Mouse (Mus musculus): ENCODE measurements around the gene Slc6a5.
"Not testable (repeated sequence)": the region's sequence is repeated elsewhere in the genome, so short reads cannot be mapped to it uniquely, and the experiment has no call there.

Gene Slc6a5

DNA sequence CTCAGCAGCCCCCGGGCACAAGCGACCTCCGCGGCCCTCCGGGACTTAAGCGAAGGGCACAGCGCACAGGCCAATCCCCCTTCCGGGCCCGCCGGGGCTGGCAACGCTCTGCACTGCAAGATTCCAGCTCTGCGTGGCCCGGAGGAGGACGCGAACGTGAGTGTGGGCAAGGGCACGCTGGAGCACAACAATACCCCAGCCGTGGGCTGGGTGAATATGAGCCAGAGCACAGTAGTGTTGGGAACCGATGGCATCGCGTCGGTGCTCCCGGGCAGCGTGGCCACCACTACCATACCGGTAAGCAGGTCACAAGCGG, 2.0 kb downstream of the Slc6a5 start:
- DNase-seq (ENCODE audit: low read depth in 2 of 2, low spot score in 2 of 2): no peak

DNA sequence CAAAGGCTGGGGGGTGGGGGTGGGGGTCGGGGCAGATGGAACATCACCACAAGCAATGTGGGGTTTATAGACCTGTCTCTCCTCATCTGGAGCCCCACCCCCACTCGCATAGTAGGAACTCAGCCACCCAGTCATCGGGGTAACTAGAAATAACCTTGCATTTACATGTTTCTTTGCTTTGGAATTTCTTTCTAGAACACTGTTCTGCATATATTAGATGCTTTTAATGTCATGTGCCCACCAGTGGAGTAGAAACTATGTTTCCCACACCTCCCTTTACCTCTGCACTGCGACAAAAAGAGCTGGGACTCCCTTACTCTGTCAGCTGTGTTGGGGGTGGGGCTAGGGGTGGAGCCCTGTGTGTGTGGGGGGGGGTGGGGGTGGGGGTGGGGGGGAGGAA, 3.2 kb downstream of the Slc6a5 start:
- no peak for DNase-seq (ENCODE audit: low read depth in 2 of 2, low spot score in 2 of 2)

DNA sequence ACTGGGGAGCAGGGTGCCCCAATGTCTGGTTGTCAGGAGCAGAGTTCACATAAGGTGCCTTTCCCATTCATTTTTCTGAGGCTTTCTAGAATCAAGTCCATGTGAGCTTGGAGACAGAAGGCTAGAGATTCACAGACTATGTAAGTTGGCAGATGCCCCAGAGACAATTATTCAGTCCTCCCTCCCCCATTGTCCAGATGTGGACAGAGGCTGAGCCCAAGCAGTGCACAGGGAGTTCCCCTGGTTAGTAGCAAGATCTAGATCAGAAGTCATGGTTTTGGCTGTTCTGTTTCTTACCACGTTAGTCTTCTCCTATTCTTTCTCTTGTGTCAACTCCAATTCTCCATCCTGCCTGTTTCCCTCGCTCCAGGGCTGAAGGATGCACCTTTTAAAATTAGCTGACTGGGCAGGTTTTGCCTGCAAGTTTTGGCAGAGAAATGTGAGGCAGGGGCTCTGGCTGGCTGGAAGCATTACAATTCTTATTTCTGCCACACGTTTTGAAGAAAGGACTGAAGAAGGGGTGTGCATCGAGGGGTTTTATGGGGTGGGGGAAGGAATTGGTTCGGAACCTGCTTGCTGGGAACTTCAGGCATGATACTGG, 3.9 kb downstream of the Slc6a5 start:
- DNase-seq (ENCODE audit: low read depth in 2 of 2, low spot score in 2 of 2): no peak

DNA sequence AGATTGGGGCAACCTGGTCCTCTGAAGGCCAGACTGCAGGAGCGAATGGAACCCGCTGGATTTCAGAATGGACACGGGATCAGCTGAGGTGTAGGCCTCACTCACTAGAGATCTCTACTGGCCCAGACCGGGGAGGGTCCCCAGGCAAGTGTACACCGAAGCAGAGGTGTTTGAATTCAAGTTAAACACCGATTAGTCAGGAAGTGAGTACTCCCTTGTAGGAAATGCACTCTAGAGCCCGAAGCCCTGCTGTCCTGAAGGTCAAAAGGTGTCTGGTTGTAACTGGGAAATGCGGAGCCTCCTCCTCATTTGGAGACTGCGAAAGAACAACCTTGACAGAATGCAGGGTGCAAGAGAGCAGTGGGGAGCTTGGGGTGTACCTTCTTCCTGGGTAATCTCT, 5.0 kb downstream of the Slc6a5 start:
- DNase-seq (ENCODE audit: low read depth in 2 of 2, low spot score in 2 of 2): no peak

DNA sequence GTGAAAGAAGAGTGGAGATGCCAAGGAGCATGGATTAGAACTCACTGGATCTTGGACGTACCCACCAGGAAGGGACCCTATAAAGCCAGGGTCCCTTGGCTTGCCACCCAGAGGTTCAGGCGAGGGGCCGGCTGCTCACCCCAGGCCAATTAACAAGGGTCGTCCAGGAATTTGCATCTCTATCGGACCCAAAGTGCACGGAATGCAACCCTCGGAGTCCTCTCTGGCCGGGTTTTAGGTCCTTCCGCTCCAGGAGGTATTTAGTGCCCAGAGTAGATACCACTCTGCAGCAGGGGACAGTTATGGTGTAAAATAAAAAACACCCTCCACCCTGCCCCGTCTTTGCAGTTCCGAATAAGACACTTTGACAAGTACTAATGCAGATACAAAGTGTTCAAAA, 5.5 kb downstream of the Slc6a5 start:
- no peak for DNase-seq (ENCODE audit: low read depth in 2 of 2, low spot score in 2 of 2)

DNA sequence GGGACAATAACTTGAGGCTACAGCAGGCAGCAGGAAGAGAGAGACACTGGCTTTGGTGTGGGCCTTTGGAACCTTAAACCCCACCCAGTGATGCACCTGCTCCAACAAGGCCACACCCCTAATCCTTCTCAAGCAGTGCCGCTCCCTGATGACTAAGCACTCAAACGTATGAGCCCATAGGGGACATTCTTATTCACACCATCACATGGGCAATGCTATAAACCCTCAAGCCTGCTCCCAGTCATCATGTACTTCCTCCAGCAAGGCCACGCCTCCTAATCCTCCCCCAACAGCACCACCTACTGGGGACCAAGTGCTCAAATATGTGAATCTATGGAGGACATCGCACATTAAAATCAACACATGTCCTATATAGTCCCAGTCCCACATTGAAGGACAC, 9.5 kb downstream of the Slc6a5 start:
- no peak for DNase-seq (ENCODE audit: low read depth in 2 of 2, low spot score in 2 of 2)

DNA sequence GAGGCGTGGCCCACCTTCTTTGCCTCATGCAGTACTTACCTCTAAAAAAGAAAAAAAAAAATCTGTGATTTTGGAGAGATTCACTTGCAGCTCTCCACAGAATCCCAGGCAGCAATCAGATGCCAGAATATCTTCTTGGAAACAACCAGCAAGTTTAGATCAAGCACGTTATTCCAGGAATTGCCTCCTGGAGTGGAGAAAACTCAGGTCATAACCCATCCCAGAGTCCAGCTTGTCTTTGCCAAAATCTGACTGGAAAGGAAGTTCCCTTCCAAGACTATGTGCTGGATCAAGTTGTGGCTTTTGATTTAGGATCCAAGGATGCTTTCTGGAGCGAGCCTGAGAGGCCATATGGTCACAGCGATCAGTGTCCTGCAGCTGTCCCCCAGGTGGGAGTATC, 10.8 kb downstream of the Slc6a5 start:
- DNase-seq (ENCODE audit: low read depth in 2 of 2, low spot score in 2 of 2): no peak

DNA sequence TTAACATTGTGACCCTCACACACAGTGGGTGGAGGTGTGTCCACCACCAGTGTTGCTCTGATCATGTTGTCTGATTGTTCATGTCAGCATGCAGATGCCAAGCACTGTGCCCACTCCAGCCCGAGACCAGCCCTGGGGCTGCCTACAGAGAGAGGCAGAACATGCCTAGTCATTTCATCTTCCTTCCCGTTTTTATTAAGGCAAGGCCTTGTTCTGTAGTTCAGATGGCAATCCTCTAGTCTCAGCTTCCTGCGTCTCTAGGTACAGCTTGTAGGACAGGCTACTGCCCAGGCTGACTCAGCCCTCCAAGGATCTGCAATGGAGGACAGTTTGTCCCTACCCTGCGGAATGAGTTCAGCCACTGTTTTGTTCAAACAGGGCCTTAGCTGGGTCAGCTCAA, 13.0 kb downstream of the Slc6a5 start:
- no peak for DNase-seq (ENCODE audit: low read depth in 2 of 2, low spot score in 2 of 2)

DNA sequence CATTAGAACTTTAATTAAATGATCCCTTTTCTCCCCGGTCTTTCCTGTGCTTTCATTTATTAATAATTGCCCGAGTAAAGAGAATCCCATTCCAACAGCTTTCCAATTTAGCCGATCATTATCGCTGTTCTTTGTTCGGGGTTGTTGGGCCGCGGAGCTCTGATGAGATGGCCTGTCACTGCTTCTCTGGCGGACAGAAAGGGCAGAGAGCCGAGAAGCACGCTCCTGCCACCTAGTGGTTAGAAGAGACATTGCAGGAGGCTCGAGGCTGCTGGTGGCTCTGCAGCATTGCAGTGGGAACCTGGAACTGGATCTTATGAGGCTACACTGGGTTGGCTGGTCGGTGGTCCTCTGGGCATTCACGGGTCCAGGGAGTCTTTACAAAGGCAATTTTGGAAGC, 13.4 kb downstream of the Slc6a5 start:
- peak; percentile 14 to 30 for DNase-seq (ENCODE audit: low read depth in 2 of 2, low spot score in 2 of 2)

DNA sequence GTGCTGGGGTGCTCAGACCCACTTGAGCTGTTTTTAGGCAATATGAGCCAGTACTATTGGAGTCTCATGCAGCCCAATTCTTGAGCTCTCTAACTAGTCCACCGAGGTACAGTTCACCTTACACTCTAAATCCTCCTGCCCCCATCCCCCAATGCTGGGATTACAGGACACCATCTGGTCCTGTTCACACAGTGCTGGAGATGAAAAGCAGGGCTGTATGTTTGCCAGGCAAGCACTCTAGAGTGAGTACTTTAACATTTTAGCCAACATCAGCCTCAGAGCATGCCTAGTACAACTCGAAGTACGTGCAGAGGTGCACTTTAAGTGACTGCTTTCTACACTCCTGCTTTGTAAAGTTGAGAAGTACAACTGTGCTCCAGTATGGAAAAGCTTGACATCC, 18.6 kb downstream of the Slc6a5 start:
- DNase-seq (ENCODE audit: low read depth in 2 of 2, low spot score in 2 of 2): no peak

DNA sequence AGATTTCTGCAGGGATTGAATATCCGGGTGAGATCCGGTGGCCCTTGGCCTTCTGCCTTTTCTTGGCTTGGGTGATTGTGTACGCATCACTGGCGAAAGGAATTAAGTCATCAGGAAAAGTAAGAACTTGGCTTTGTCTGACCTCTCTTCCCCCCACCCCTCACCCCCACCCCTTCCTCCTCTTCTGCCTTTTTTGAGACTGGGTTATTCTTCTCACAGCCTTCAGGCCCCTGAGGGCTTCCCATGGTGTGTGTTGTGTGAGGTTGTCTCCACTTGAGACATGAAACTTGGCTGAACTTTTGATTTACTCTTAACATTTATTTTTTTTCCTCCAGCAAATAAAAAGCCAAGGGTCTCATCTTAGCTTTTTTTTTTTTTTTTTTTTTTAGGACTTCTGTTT, 20.1 kb downstream of the Slc6a5 start:
- DNase-seq (ENCODE audit: low read depth in 2 of 2, low spot score in 2 of 2): no peak

DNA sequence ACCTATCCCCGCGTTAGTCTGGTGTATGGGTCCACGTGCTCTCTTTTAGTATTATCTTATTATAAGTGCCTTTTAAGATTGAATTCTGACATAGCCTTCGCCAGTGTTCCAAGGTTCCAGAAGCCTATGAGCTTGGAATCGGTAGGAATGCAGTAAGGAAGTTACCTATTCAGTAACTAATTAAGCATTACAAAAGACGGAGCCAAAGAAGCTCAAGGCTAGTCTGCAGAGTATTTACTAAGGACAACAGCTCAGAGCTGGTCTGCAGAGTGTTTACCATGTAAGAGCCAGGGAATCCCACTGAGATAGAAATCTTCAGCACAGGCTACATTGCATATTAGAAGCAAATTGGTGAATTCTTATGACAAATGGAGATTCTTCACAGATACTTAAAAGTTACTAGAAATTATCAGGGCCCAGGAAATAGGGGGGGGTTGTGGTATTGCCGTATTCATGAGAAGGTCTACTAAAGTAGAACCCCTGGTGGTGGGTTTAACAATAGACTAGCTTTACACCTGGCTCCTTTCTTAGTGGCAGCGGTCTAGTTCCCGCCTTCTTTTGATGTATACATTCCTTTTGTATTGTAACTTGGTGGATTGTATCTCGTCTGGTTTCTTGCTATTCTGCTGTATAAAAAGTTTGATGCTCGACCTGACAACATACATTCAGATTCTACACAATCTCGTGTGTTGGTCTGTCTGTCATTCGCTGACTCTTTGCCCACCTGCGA, 23.6 kb downstream of the Slc6a5 start:
- not testable (repeated sequence) for DNase-seq (ENCODE audit: low read depth in 2 of 2, low spot score in 2 of 2)

DNA sequence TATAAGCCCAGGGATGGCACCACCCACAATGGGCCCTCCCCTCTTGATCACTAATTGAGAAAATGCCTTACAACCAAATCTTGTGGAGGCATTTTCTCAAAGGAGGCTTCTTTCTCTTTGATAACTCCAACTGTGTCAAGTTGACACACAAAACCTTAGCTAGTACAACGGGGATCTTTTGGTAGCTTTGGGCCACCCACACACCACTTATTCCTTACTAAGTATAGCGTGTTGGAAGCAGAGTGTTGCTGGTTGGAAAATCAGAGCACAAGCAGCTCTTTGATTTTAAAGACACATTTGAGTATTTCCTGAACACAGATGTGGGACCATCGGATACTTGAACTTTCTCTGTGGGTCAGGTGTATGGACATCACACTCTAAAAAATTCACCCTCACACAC, 26.9 kb downstream of the Slc6a5 start:
- DNase-seq (ENCODE audit: low read depth in 2 of 2, low spot score in 2 of 2): no peak

DNA sequence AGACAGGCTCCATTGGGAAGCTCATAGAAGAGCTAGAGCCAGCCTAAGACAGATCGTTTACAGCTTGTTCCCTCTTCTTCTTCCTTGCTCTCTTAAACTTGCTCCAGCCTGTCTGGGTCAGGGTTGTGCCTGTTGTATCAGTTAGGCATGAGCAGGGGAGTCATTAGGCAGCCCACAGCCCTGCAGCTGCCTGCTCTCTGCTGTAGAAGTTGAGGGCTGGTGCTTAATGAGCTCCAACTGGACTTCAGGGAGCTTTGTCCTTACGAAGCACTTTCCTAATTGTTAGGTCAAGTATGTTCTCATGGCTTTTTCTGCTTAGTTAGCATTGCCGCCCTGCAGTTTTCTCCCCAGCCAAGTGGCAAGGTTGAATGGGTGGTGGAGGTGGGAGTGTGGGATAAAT, 32.1 kb downstream of the Slc6a5 start:
- no peak for DNase-seq (ENCODE audit: low read depth in 2 of 2, low spot score in 2 of 2)

DNA sequence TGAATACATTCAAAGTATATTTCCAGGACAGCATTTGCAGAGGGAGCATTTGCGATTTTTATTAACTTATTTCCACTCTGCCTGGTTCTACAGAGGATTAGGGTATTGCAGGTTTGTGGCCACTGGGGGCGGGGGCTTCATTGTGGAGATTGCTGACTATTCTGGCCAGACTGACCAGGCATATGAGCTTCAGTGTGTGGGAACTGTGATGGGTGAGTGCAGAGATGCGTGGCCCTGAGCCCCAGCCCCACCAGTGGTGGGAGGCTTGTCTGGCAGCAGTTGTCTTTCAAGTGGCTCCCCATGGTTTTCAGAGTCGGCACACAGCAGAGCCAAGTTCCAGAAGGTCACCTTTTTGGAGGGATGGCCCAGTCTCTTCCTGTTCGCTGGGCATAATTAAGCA, 32.5 kb downstream of the Slc6a5 start:
- DNase-seq (ENCODE audit: low read depth in 2 of 2, low spot score in 2 of 2): no peak

DNA sequence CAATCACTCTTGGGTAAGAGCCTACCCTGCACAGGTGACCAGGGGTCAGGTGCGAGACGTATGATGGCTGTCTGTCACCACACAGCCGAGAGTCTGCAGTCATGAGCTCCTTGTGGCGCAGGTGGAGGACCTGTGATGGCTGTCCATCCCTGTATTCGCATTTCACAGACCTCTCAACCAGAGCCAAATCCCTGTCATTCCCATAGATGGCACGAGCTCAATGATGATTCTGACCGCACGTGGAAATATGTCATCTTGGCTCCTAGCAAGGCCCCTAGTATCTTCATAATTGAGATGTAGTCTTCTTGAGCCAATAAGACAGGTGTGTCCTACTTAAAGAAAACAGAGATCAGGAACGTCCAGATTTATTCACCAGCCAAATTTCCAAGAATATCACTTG, 36.7 kb downstream of the Slc6a5 start:
- no peak for DNase-seq (ENCODE audit: low read depth in 2 of 2, low spot score in 2 of 2)

DNA sequence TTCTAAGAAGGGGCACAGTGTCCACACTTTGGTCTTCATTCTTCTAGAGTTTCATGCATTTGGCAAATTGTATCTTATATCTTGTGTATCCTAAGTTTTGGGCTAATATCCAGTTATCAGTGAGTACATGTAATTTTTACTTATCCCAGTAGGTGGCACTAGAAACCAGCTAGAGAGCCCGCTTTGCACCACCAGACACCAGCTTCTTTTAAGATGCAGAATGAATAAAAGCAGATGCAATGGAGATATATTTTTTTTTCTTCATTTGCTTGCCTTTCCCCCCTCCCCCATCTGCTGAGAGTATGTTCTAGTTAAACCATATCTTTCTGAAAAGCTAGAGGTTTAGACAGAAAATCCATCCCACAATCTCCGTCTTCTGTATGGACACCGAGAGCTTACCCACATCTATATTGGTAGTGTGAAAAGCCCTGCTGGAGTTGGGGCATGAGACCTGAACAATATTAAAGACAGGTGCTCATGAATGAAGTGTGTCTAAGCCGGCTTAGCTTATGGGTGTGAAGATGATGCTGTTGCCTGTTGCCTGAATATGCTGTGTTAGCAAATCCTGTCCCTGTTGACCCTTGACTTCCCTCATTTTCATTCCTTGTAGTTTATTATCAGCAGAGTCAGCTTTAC, 43.7 kb downstream of the Slc6a5 start:
- DNase-seq (ENCODE audit: low read depth in 2 of 2, low spot score in 2 of 2): no peak

DNA sequence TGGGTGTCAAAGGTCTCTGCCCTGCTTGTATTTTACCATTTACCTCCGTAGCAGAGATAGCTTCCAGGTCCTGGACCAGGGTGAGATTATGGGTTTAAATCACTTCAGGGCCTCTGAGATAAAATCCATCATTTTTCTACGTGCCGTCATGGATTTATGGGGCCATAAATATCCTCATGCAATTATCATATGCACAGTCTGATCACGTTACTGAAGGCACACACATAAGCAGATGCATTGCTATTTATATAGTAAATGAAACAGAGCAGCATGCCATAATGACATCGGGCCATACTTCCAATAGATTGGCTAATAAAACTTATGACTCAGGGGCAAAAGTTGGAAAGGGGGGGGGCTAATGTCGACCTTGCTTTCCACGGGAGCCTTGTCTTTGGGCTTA, 44.9 kb downstream of the Slc6a5 start:
- no peak for DNase-seq (ENCODE audit: low read depth in 2 of 2, low spot score in 2 of 2)

DNA sequence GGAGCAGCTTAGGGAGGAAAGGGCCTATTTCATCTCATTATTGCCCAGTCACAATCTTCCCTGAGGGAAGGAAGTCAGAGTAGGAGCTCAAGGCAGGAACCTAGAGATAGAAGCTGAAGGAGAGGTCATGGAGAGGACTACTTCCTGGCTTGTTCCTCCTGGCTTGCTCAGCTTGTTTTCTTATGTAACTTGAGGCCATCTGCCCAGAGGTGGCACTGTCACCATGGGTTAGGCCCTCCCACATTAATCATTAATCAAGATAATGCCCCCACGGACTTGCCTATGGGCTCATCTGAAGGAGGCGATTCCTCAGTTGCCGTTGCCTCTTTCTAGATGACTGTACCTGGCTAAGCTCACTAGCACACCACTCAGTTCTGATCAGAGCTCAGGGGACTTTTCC, 47.2 kb downstream of the Slc6a5 start:
- DNase-seq (ENCODE audit: low read depth in 2 of 2, low spot score in 2 of 2): no peak

DNA sequence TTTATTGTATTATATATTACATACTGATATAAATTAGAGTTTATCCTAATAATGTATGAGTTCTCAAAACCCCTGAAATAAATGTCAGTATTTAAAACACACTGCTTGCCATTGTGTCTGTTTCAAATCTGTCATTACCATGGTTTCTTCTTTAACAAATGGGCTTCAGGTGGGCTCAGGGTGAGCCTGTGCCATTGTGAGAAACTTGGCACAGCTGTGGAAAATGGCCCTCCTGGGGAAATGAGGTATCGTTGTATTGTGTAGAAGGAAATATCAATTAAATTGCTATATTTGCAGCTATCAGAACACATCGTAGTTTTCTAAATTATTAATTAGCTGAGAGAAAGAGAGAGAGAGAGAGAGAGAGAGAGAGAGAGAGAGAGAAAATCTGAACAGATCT, 53.8 kb downstream of the Slc6a5 start:
- no peak for DNase-seq (ENCODE audit: low read depth in 2 of 2, low spot score in 2 of 2)

DNA sequence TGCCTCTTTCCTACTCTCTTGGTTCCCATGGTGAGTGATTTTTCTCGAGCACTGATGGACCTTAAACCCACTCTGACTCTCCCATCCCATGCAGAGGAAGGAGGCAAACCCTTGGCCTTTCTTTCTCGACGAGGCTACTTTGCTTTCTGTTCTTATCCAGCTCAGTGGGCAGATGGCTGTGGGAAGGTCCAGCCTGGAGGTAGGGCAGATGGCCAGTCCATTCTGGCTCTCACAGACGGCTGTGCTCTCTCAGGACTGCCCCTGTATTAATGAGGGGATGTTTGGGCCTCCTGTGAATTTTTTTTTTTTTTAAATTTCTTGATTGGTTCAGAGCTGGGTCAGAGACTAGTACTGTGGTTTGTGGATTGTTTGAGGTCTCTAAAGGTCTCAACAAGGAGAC, 59.6 kb downstream of the Slc6a5 start:
- DNase-seq (ENCODE audit: low read depth in 2 of 2, low spot score in 2 of 2): no peak

DNA sequence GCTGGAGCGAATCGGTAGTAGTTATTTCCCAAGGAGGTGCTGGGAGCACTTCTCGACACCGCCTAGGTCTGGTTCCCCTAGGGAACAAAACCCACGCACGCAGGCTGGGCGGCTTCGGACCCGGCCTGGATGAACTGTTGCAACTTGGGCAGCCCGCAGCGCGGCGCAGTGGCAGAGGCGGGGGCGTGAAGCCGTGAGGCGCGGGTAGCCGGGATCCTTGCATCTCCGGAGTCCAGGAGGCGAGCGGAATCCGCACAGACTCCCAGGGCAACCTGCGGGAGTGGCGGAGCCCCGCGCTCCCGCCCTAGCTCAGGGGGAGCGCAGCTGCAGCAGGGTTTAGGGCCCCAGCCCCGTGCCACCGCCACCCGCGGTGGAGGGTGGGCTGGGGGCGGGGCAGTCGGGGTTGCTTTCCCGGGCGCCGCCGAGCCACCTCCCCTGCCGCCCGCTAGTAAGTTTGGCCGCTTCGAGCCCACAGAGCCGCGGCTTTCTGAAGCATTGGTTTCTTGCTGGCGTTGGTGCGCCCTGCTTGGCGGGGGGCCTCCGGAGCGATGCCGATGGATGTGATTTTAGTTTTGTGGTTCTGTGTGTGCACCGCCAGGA, 65.0 kb downstream of the Slc6a5 start, which contains the start of gene Nell1:
Nell1 (plus strand) TSS at position 24 of the 600 bp plus-strand sequence.
- no peak for DNase-seq (ENCODE audit: low read depth in 2 of 2, low spot score in 2 of 2)
